Mouse (Mus musculus): ENCODE measurements at regions not wholly inside any gene's neighbourhood (a gene's known extent, or its start where the extent isn't known, plus 50 kb on each side); places are given as distances from the start of the nearest gene placed in this dataset.

DNA sequence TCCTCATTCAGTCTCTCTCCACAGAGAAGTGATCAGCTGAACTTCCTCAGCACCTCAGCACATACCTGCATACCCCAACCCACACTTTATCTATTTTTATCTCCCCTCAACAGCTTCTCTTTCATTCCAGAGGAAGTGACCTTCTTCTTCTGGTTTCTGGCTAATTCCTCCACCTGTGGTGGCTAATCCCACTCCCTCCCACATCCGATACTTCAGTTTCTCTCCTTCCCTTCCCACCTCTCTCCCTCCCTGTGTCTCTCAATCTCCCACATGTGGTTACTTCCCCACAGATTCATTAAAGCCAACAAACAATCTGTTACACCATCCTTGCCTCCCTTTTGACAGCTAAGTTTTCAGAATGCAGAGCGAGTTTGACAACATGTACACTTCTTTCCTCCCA is 109.7 kb upstream of the Ell2 start:
- TF ChIP-seq CTCF (IDR thresholded peaks at IDR 0.05) = no peak
- no peak for TF ChIP-seq EP300 (IDR thresholded peaks at IDR 0.05)

Measured in lung, postnatal 0 days (tissue).